Mouse (Mus musculus) hindbrain, embryonic 10.5 days (tissue): ENCODE results near the gene L2hgdh. TPM values are rescaled to one million over a fixed set of nuclear protein-coding genes. Genes with fewer than 3 reads are reported as not detected.

Experiments
- DNase-seq: peaks from one replicate; pipeline ENCODE4 v3.0.0-alpha.2; 2017; ENCODE audit warnings: low spot score
- H3K27ac ChIP-seq: fragments of 300-500 bp; sonication (generic); 2 replicates; pipeline ENCODE4 v1.5.1; 2016; ENCODE audit warnings: mild to moderate bottlenecking, moderate library complexity
- H3K27me3 ChIP-seq: fragments of 300-500 bp; sonication (generic); 2 replicates; pipeline ENCODE4 v1.6.1; 2016; ENCODE audit warnings: mild to moderate bottlenecking; ENCODE audit not compliant: poor library complexity, insufficient read depth, severe bottlenecking
- H3K36me3 ChIP-seq: fragments of 300-500 bp; sonication (generic); 2 replicates; pipeline ENCODE4 v1.6.1; 2016; ENCODE audit warnings: mild to moderate bottlenecking, moderate library complexity
- H3K4me1 ChIP-seq: fragments of 300-500 bp; sonication (generic); replicated peaks from 2 replicates; pipeline ENCODE4 v1.6.1; 2016; ENCODE audit warnings: mild to moderate bottlenecking
- H3K4me3 ChIP-seq: fragments of 300-500 bp; sonication (generic); 2 replicates; pipeline ENCODE4 v1.5.1; 2016; ENCODE audit warnings: mild to moderate bottlenecking, moderate library complexity
- H3K9me3 ChIP-seq: fragments of 300-500 bp; sonication (generic); 2 replicates; pipeline ENCODE4 v1.6.1; 2016; ENCODE audit warnings: mild to moderate bottlenecking, moderate library complexity
- WGBS: fragments of 180-500 bp; shearing (Covaris S2); methylation state at CpG from one replicate; pipeline ENCODE4 v1.1.7; 2016; 5-methylcytosine and 5-hydroxymethylcytosine counted together
- polyA plus RNA-seq: library from polyadenylated mRNA; unstranded; fragments of >200 nt; fragmentation: Nextera tagmentation; extraction: Ambion mirVana; gene quantifications from 2 replicates; pipeline ENCODE4 v1.2.1, GENCODE M21; 2016

L2hgdh gene
- polyA plus RNA-seq, 1 experiment from 2014 or later = 12.8 TPM

- no peak overlapping the region for H3K4me3 ChIP-seq
- peaks cover 25% of the 10 kb centered on the region for H3K36me3 ChIP-seq
- H3K9me3 ChIP-seq = no peaks in the 10 kb centered on the region
- DNase-seq = no peak
- no peaks in the 10 kb centered on the region for H3K4me1 ChIP-seq
- 93% methylated on average over 11 of the region's 11 CpGs for WGBS
- H3K27ac ChIP-seq = no peak overlapping the region
- H3K27me3 ChIP-seq = no peaks in the 10 kb centered on the region
These were observed 19.7 kb downstream of the L2hgdh start for GRCm38 (mm10) chr12:69704799-69705458.

GRCm38 (mm10) chr12:69698352-69698751 is 26.3 kb downstream of the L2hgdh start:
- Histone ChIP-seq H3K9me3 (no peaks in the 10 kb centered on the region), H3K4me3 (no peak overlapping the region), H3K4me1 (no peaks in the 10 kb centered on the region), H3K36me3 (peaks cover 27% of the 10 kb centered on the region), H3K27ac (no peak overlapping the region), H3K27me3 (no peaks in the 10 kb centered on the region)
- WGBS = 88% methylated on average over 6 of the region's 6 CpGs
- no peak for DNase-seq

GRCm38 (mm10) chr12:69696746-69697145 is 27.9 kb downstream of the L2hgdh start:
- no peak for DNase-seq
- no peaks in the 10 kb centered on the region for H3K27me3 ChIP-seq
- no peaks in the 10 kb centered on the region for H3K4me1 ChIP-seq
- H3K9me3 ChIP-seq = no peaks in the 10 kb centered on the region
- no peak overlapping the region for H3K27ac ChIP-seq
- WGBS = 81% methylated on average over 5 of the region's 5 CpGs
- H3K4me3 ChIP-seq = no peak overlapping the region
- H3K36me3 ChIP-seq = peaks cover 23% of the 10 kb centered on the region

- peaks cover 13% of the 10 kb centered on the region for H3K36me3 ChIP-seq
- H3K27ac ChIP-seq = no peak overlapping the region
- 79% methylated on average over 17 of the region's 17 CpGs for WGBS
- no peaks in the 10 kb centered on the region for H3K27me3 ChIP-seq
- no peak overlapping the region for H3K4me3 ChIP-seq
- no peak for DNase-seq
- no peaks in the 10 kb centered on the region for H3K4me1 ChIP-seq
- no peaks in the 10 kb centered on the region for H3K9me3 ChIP-seq
These were observed 31.2 kb downstream of the L2hgdh start for GRCm38 (mm10) chr12:69693471-69693870.

GRCm38 (mm10) chr12:69690714-69691113 is 34.0 kb downstream of the L2hgdh start:
- Histone ChIP-seq H3K27ac (no peak overlapping the region), H3K9me3 (no peaks in the 10 kb centered on the region), H3K36me3 (peaks cover 10% of the 10 kb centered on the region), H3K4me1 (no peaks in the 10 kb centered on the region), H3K27me3 (no peaks in the 10 kb centered on the region), H3K4me3 (no peak overlapping the region)
- WGBS = 91% methylated on average over 4 of the region's 4 CpGs
- no peak for DNase-seq

GRCm38 (mm10) chr12:69689094-69689493 is 35.6 kb downstream of the L2hgdh start:
- Histone ChIP-seq H3K27me3 (no peaks in the 10 kb centered on the region), H3K4me1 (no peaks in the 10 kb centered on the region), H3K36me3 (peaks cover 10% of the 10 kb centered on the region), H3K9me3 (no peaks in the 10 kb centered on the region), H3K4me3 (no peak overlapping the region), H3K27ac (no peak overlapping the region)
- no peak for DNase-seq

- Histone ChIP-seq H3K27me3 (peaks cover 4% of the 10 kb centered on the region; the same call in 1 of the 2 replicates), H3K4me3 (no peak overlapping the region), H3K36me3 (peaks cover 6% of the 10 kb centered on the region), H3K9me3 (no peaks in the 10 kb centered on the region), H3K27ac (no peak overlapping the region), H3K4me1 (no peaks in the 10 kb centered on the region)
- no peak for DNase-seq
- WGBS = 92% methylated on average over 2 of the region's 2 CpGs
These were observed 36.3 kb downstream of the L2hgdh start for GRCm38 (mm10) chr12:69688368-69688767.

- peaks cover 4% of the 10 kb centered on the region; the same call in 1 of the 2 replicates for H3K27me3 ChIP-seq
- H3K27ac ChIP-seq = no peak overlapping the region
- WGBS = 64% methylated on average over 10 of the region's 10 CpGs
- H3K4me1 ChIP-seq = peaks cover 11% of the 10 kb centered on the region
- H3K4me3 ChIP-seq = no peak overlapping the region
- H3K36me3 ChIP-seq = no peaks in the 10 kb centered on the region
- DNase-seq = no peak
- no peaks in the 10 kb centered on the region for H3K9me3 ChIP-seq
These were observed 41.1 kb downstream of the L2hgdh start for GRCm38 (mm10) chr12:69683537-69683936.

- H3K27me3 ChIP-seq = peaks cover 4% of the 10 kb centered on the region; the same call in 1 of the 2 replicates
- peaks cover 11% of the 10 kb centered on the region for H3K4me1 ChIP-seq
- H3K4me3 ChIP-seq = peak overlapping the region; percentile 87
- DNase-seq = no peak
- 52% methylated on average over 14 of the region's 14 CpGs for WGBS
- no peak overlapping the region; the same call in 1 of the 2 replicates for H3K27ac ChIP-seq
- no peaks in the 10 kb centered on the region for H3K36me3 ChIP-seq
- no peaks in the 10 kb centered on the region for H3K9me3 ChIP-seq
These were observed 41.8 kb downstream of the L2hgdh start for GRCm38 (mm10) chr12:69682788-69683419.

GRCm38 (mm10) chr12:69682065-69682787 is 42.4 kb downstream of the L2hgdh start:
- Histone ChIP-seq H3K27ac (peak overlapping the region; percentile 97), H3K4me1 (peaks cover 11% of the 10 kb centered on the region), H3K36me3 (no peaks in the 10 kb centered on the region), H3K27me3 (peaks cover 4% of the 10 kb centered on the region; the same call in 1 of the 2 replicates), H3K4me3 (peak overlapping the region; percentile 87), H3K9me3 (no peaks in the 10 kb centered on the region)
- peak; percentile 87 for DNase-seq
- WGBS = 5% methylated on average over 54 of the region's 54 CpGs

- WGBS = 3% methylated on average over 85 of the region's 85 CpGs
- peak within 1 kb of the TSS; percentile 97 for H3K27ac ChIP-seq
- H3K36me3 ChIP-seq = no peaks in the 10 kb centered on the region
- H3K4me1 ChIP-seq = peaks cover 11% of the 10 kb centered on the region
- H3K9me3 ChIP-seq = no peaks in the 10 kb centered on the region
- peak within 1 kb of the TSS; percentile 87 for H3K4me3 ChIP-seq
- peak; percentile 66 for DNase-seq
- H3K27me3 ChIP-seq = peaks cover 4% of the 10 kb centered on the region; the same call in 1 of the 2 replicates
These were observed 43.1 kb downstream of the L2hgdh start, which contains the start of gene Sos2 for GRCm38 (mm10) chr12:69681566-69682061. Gene Sos2 (minus strand): TSS chr12:69681852.

GRCm38 (mm10) chr12:69680635-69681565 is 43.8 kb downstream of the L2hgdh start:
- Histone ChIP-seq H3K36me3 (no peaks in the 10 kb centered on the region), H3K4me1 (peaks cover 11% of the 10 kb centered on the region), H3K9me3 (no peaks in the 10 kb centered on the region), H3K4me3 (peak overlapping the region; percentile 87), H3K27me3 (peaks cover 4% of the 10 kb centered on the region; the same call in 1 of the 2 replicates), H3K27ac (peak overlapping the region; percentile 97)
- 1% methylated on average over 56 of the region's 56 CpGs for WGBS
- peak; percentile 57 for DNase-seq
